In the genomic region with DNA sequence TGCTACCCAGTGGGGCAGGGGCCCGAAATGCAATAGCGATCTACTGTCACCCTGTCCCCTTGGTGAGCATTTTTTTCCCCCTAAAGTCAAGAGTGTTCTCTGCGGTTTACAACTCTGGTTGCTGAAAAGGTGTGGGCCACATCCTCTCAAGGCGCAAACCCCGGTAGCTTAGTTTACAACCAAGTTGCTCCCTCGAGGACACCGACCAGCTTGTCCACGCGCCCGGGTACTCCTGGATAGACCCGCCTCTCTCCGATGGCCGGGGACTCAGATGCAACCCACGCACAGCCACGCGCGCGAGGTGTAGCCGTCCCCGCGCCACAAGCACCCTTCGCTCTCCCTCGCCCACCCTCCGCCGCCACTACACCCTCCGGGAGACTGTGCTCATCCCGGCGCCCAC, we compare ENCODE assay signal across 8 mouse cellular contexts. TPM values are rescaled to one million over a fixed set of nuclear protein-coding genes. Genes with fewer than 3 reads are reported as not detected.
A peak's percentile ranks its signal among the peaks of the same experiment; 100 is the strongest.
DNase-seq lines count a peak whose midpoint lies in the region; ATAC-seq lines count a peak whose summit lies in the region.

No protein-coding gene starts in this region.

- H3K4me3 ChIP-seq in heart, embryonic 15.5 days: peak overlapping the region; percentile 81
- H3K4me3 ChIP-seq in hindbrain, embryonic 11.5 days (ENCODE audit: low read depth, low read length): peak overlapping the region; percentile 64

- no peak overlapping the region for H3K27ac ChIP-seq in heart, embryonic 15.5 days
- no peak overlapping the region for H3K27ac ChIP-seq in hindbrain, embryonic 11.5 days (ENCODE audit: low read depth, low read length)

- H3K4me2 ChIP-seq in heart, embryonic 15.5 days: peak overlapping the region; percentile 99
- H3K4me2 ChIP-seq in hindbrain, embryonic 11.5 days (replicated peaks; ENCODE audit: low read depth, low read length): peak overlapping the region; percentile 87

- 2% methylated on average over 28 of the region's 28 CpGs for WGBS in heart, embryonic 15.5 days
- WGBS in hindbrain, embryonic 11.5 days: 3% methylated on average over 25 of the region's 28 CpGs

- H3K9me3 ChIP-seq in heart, embryonic 15.5 days (replicated peaks): no peaks in the 10 kb centered on the region
- H3K9me3 ChIP-seq in hindbrain, embryonic 11.5 days (ENCODE audit: control insufficient read depth, low read length): no peaks in the 10 kb centered on the region

- peaks cover 11% of the 10 kb centered on the region for H3K4me1 ChIP-seq in heart, embryonic 15.5 days (replicated peaks)
- no peaks in the 10 kb centered on the region for H3K4me1 ChIP-seq in hindbrain, embryonic 11.5 days (replicated peaks; ENCODE audit: control insufficient read depth, insufficient read depth, low read length)

- no peaks in the 10 kb centered on the region for H3K36me3 ChIP-seq in heart, embryonic 15.5 days
- H3K36me3 ChIP-seq in hindbrain, embryonic 11.5 days (ENCODE audit: control insufficient read depth, insufficient read depth, low read length): no peaks in the 10 kb centered on the region

- peak overlapping the region; percentile 73 for H3K9ac ChIP-seq in heart, embryonic 15.5 days
- peak overlapping the region; percentile 61 for H3K9ac ChIP-seq in hindbrain, embryonic 11.5 days (ENCODE audit: low read depth, low read length)

- peak; percentile 37; the same call in 1 of the 2 replicates for ATAC-seq in heart, embryonic 15.5 days (replicated peaks; ENCODE audit: insufficient number of reproducible peaks, insufficient read depth, low FRiP score, low read depth)
- ATAC-seq in hindbrain, embryonic 11.5 days (ENCODE audit: low FRiP score): no peak

- no peak for DNase-seq in heart, adult 8-10 months (ENCODE audit: low spot score)
- peak; percentile 65 for DNase-seq in T-cell, adult 2 months (ENCODE audit: low spot score)
- DNase-seq in hindbrain, embryonic 11.5 days (ENCODE audit: low spot score): no peak
- DNase-seq in lung, postnatal 10 days: peak; percentile 41
- DNase-seq in thymus, postnatal 10 days (ENCODE audit: low spot score in 2 of 2): peak; percentile 59 to 69
- DNase-seq in left cerebral cortex, postnatal 25 days (ENCODE audit: low spot score in 2 of 2): no peak
- DNase-seq in cerebellum, postnatal 36 days: no peak

- peaks cover 6% of the 10 kb centered on the region; the same call in 1 of the 2 replicates for H3K27me3 ChIP-seq in heart, embryonic 15.5 days
- no peaks in the 10 kb centered on the region for H3K27me3 ChIP-seq in hindbrain, embryonic 11.5 days (ENCODE audit: control insufficient read depth, insufficient read depth, low read length)

- intact Hi-C loops in left cerebral cortex, postnatal 25 days (cut with DNase I): no loop called here

RNA-seq across cellular contexts. Expression of a gene that starts 0.4 kb away (rescaled TPM):
- polyA plus RNA-seq in heart, embryonic 15.5 days (2015; fragmentation: Nextera tagmentation; extraction: Ambion mirVana): 5.3 and 10.1 TPM in 2 replicates
- 1 to 10 TPM in 2 of 4 experiments, under 1 TPM in 2; 0.79 to 2.2 (median 1.1) TPM for total RNA-seq in heart, adult 8-10 months (2022)
- polyA plus RNA-seq in hindbrain, embryonic 11.5 days (2014; fragmentation: Nextera tagmentation; extraction: Ambion mirVana): 6.9 and 9.7 TPM in 2 replicates
- total RNA-seq in left cerebral cortex, postnatal 25 days (2021): 10 to 100 TPM; 32.3 to 38.7 TPM

RNA-seq across cellular contexts. Expression of a gene that starts 50.5 kb away (rescaled TPM):
- 24.3 and 24.9 TPM in 2 replicates for polyA plus RNA-seq in heart, embryonic 15.5 days (2015; fragmentation: Nextera tagmentation; extraction: Ambion mirVana)
- total RNA-seq in heart, adult 8-10 months (2022): 10 to 100 TPM; 25.7 to 29.2 (median 27.6) TPM
- 31.8 and 32.0 TPM in 2 replicates for polyA plus RNA-seq in hindbrain, embryonic 11.5 days (2014; fragmentation: Nextera tagmentation; extraction: Ambion mirVana)
- total RNA-seq in left cerebral cortex, postnatal 25 days (2021): 10 to 100 TPM; 21.2 to 23.3 TPM

Comparison
In these comparisons a context has a peak if more than half of its experiments do, and no peak if none do; other contexts are left out.
1. DNase-seq: peak in T-cell, adult 2 months (single experiment), lung, postnatal 10 days (single experiment) and thymus, postnatal 10 days (2 of 2); none in heart, adult 8-10 months (single experiment), hindbrain, embryonic 11.5 days (single experiment), left cerebral cortex, postnatal 25 days (0 of 2) and cerebellum, postnatal 36 days (0 of 2).
2. RNA of a gene that starts 0.4 kb away (total RNA-seq): 32.3 to 38.7 TPM in left cerebral cortex, postnatal 25 days; 0.79 to 2.2 TPM in heart, adult 8-10 months; every median in the first group is over 10 times any median in the second.